Mouse (Mus musculus): Measurements from ENCODE around the gene Zfp74.

DNA sequence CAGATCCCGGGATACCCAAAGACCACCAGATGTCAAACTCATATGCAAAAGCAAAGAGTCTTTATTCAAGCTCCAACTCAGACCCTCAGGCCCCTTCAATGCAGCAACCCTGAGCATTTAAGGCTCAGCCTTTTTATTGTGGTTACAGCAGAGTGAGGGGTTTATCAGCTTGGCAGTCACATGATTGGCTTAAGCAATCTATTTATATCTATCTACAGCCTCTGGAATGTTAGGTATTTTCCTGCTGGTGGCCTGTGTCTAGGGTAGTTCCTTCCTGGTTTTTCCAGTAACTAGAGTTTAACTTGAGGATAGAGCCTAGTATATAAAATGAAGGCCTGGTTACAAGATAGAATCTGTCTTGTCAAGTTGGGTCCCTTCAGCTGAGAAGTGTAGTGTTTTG, 26.9 kb upstream of the Zfp74 start:
- TF ChIP-seq CTCF (IDR thresholded peaks at IDR 0.05; ENCODE audit: borderline replicate concordance, insufficient read depth, low read depth, low read length) (no peak), POLR2A (IDR thresholded peaks at IDR 0.05; ENCODE audit: borderline replicate concordance, insufficient read depth, low read length) (no peak)

Data from cerebellum, adult 2 months (tissue).